Mouse (Mus musculus) liver, embryonic 14.5 days (tissue): ENCODE data around the gene Homer2.

Source experiments
- CTCF ChIP-seq: IDR thresholded peaks from 2 replicates; pipeline ENCODE4 v1.5.1; 2016; ENCODE audit warnings: antibody characterized with exemption, low read depth, control low read depth
- EP300 ChIP-seq: IDR thresholded peaks from 2 replicates; pipeline ENCODE4 v1.6.1; 2016; ENCODE audit warnings: antibody characterized with exemption, low read depth

- TF ChIP-seq CTCF: no peak
- no peak for TF ChIP-seq EP300
Measured at GRCm38 (mm10) chr7:81597660-81598059, 109.7 kb downstream of the Homer2 start.
